Mouse (Mus musculus): ENCODE measurements around the gene Abhd15. TPM values are rescaled to one million over a fixed set of nuclear protein-coding genes. Genes with fewer than 3 reads are reported as not detected.
A peak's percentile ranks its signal among the peaks of the same experiment; 100 is the strongest.
"Not testable (repeated sequence)": the region's sequence is repeated elsewhere in the genome, so short reads cannot be mapped to it uniquely, and the experiment has no call there.

The Abhd15 gene
- polyA plus RNA-seq, 1 experiment from 2014 or later: 2.2 TPM

DNA sequence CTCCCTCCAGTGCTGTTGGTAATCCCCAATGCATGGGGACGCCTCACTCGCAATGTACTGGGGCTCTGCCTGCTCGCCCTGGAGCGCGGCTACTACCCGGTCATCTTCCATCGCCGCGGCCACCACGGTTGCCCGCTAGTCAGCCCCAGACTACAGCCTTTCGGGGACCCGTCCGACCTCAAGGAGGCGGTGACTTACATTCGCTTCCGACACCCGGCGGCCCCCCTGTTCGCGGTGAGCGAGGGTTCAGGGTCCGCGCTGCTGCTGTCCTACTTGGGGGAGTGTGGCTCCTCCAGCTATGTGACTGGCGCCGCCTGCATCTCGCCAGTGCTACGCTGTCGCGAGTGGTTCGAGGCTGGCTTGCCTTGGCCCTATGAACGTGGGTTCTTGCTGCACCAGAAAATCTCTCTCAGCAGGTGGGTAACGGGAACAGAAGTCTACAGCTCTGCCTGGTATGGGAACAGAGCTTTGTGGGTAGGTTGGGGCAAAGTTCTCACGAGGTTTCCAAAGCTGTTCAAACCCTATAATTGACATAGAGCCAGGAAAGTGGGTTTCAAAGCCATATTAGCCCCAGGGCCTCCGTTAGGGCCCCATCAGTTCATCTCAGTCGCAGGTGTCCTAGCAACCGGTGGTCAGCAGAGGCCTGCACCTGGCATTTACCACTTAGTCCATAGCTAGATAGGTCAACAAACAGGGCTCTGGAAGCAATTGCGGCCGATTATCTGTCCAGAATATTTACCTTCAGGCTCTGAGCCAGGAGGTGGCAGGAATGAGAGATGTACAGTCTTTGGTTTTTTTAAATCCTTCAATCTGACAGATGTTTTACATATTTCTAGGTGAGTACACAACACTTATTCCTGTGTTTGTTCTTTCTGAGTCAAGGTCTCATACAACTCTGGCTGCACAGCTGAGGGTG lies 974 bp downstream of the Abhd15 start, which contains the start of gene Trp53i13:
TSS of gene Trp53i13 (minus strand) at position 344 of the 916 bp plus-strand sequence.
- Histone ChIP-seq H3K9ac (peak within 1 kb of the TSS; percentile 69), H3K4me3 (peak within 1 kb of the TSS; percentile 67), H3K36me3 (no peaks in the 10 kb centered on the region), H3K27me3 (peaks cover 45% of the 10 kb centered on the region), H3K4me2 (peak within 1 kb of the TSS; percentile 98), H3K9me3 (no peaks in the 10 kb centered on the region), H3K27ac (no peak within 1 kb of the TSS), H3K4me1 (peaks cover 55% of the 10 kb centered on the region)
- WGBS: 5% methylated on average over 39 of the region's 39 CpGs
- no peak for ATAC-seq (ENCODE audit: insufficient number of reproducible peaks, insufficient read depth, low FRiP score, low TSS enrichment, low read depth)

- ATAC-seq (ENCODE audit: insufficient number of reproducible peaks, insufficient read depth, low FRiP score, low TSS enrichment, low read depth): no peak
- Histone ChIP-seq H3K27ac (no peak overlapping the region), H3K4me1 (peaks cover 49% of the 10 kb centered on the region), H3K4me2 (no peak overlapping the region), H3K36me3 (no peaks in the 10 kb centered on the region), H3K4me3 (no peak overlapping the region), H3K9me3 (no peaks in the 10 kb centered on the region), H3K27me3 (peaks cover 45% of the 10 kb centered on the region), H3K9ac (no peak overlapping the region)
- 49% methylated on average over 5 of the region's 5 CpGs for WGBS
Observed at GRCm38 (mm10) chr11:77516553-77517425, 1.9 kb downstream of the Abhd15 start.

DNA sequence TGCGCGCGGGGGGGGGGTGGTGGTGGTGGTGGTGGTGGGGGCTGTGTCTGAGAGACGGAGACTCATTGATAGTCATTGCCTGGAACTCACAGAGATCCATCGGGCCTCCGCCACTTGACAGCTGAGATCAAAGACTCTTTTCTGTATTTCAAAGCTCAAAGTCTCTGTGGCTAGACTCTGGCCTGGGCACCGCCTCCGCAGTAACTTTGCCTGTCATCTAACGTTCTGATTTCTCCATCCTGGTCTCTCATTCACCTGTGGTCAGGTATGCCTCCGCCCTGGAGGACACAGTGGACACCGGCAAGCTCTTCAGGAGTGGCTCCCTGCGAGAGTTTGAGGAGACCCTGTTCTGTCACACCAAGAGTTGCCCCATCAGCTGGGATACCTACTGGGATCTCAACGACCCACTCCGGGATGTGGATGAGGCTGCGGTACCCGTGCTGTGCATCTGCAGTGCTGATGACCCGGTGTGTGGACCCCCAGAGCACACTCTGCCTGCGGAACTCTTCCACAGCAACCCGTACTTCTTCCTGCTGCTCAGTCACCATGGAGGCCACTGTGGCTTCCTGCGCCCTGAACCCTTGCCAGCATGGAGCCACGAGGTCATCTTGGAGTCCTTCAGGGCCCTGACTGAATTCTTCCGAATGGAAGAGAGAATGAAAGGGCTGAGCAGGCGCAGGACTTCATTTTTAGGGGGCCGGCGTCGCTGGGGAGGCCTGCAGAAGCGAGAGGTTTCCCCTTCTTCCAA lies 3.3 kb downstream of the Abhd15 start:
- ATAC-seq (ENCODE audit: insufficient number of reproducible peaks, insufficient read depth, low FRiP score, low TSS enrichment, low read depth): no peak
- no peak overlapping the region for H3K9ac ChIP-seq
- H3K4me3 ChIP-seq: no peak overlapping the region
- H3K36me3 ChIP-seq: no peaks in the 10 kb centered on the region
- no peaks in the 10 kb centered on the region for H3K9me3 ChIP-seq
- 79% methylated on average over 27 of the region's 27 CpGs for WGBS
- H3K27me3 ChIP-seq: peaks cover 45% of the 10 kb centered on the region
- peaks cover 44% of the 10 kb centered on the region for H3K4me1 ChIP-seq
- no peak overlapping the region for H3K4me2 ChIP-seq
- no peak overlapping the region for H3K27ac ChIP-seq

- H3K9me3 ChIP-seq: no peaks in the 10 kb centered on the region
- 74% methylated on average over 5 of the region's 5 CpGs for WGBS
- no peak within 1 kb of the TSS for H3K4me2 ChIP-seq
- H3K4me1 ChIP-seq: peaks cover 38% of the 10 kb centered on the region
- ATAC-seq (ENCODE audit: insufficient number of reproducible peaks, insufficient read depth, low FRiP score, low TSS enrichment, low read depth): no peak
- H3K36me3 ChIP-seq: no peaks in the 10 kb centered on the region
- H3K9ac ChIP-seq: no peak within 1 kb of the TSS
- peaks cover 44% of the 10 kb centered on the region for H3K27me3 ChIP-seq
- H3K27ac ChIP-seq: peak within 1 kb of the TSS; percentile 58
- H3K4me3 ChIP-seq: no peak within 1 kb of the TSS
Observed at GRCm38 (mm10) chr11:77519043-77519442, 4.1 kb downstream of the Abhd15 start, which contains the start of gene Gm10392. Gene Gm10392, minus strand, starts transcription at chr11:77519198.

- Histone ChIP-seq H3K4me3 (no peak overlapping the region), H3K36me3 (no peaks in the 10 kb centered on the region), H3K9me3 (no peaks in the 10 kb centered on the region), H3K4me1 (peaks cover 20% of the 10 kb centered on the region), H3K27me3 (peaks cover 26% of the 10 kb centered on the region), H3K27ac (no peak overlapping the region), H3K4me2 (no peak overlapping the region; the same call in 1 of the 2 replicates), H3K9ac (no peak overlapping the region)
- 40% methylated on average over 5 of the region's 5 CpGs for WGBS
- ATAC-seq (ENCODE audit: insufficient number of reproducible peaks, insufficient read depth, low FRiP score, low TSS enrichment, low read depth): no peak
Observed at GRCm38 (mm10) chr11:77520601-77521529, 5.9 kb downstream of the Abhd15 start.

GRCm38 (mm10) chr11:77525804-77526486 lies 11.0 kb downstream of the Abhd15 start:
- Histone ChIP-seq H3K36me3 (no peaks in the 10 kb centered on the region), H3K4me3 (no peak overlapping the region), H3K27ac (no peak overlapping the region), H3K4me2 (no peak overlapping the region), H3K9ac (no peak overlapping the region), H3K9me3 (no peaks in the 10 kb centered on the region), H3K27me3 (no peaks in the 10 kb centered on the region), H3K4me1 (no peaks in the 10 kb centered on the region)
- 76% methylated on average over 3 of the region's 3 CpGs for WGBS
- ATAC-seq (ENCODE audit: insufficient number of reproducible peaks, insufficient read depth, low FRiP score, low TSS enrichment, low read depth): no peak

- not testable (repeated sequence) for H3K9me3 ChIP-seq; H3K27ac ChIP-seq; H3K36me3 ChIP-seq; H3K27me3 ChIP-seq; H3K4me3 ChIP-seq; H3K9ac ChIP-seq; H3K4me1 ChIP-seq; ATAC-seq (ENCODE audit: insufficient number of reproducible peaks, insufficient read depth, low FRiP score, low TSS enrichment, low read depth); H3K4me2 ChIP-seq
- WGBS: 81% methylated on average over 3 of the region's 3 CpGs
Observed at GRCm38 (mm10) chr11:77528420-77528819, 13.5 kb downstream of the Abhd15 start.

DNA sequence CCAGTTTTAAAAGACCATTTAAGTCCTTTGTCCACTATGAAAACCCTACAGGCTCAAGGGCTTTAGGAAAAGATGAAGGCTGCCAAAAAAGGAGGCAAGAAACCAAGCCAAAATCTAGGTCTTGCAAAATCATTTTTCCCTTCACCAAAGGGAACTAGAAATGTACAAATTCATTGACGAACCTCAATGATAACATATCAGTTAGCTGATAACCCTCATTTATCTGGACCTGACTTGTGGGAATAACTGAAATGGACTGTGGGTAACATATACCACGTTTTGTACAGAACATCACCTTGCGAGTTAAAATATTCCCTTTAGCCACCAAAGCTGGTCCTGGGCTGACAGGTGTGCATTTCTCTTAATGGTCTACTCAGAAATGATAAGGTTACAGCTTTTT lies 14.7 kb downstream of the Abhd15 start:
- ATAC-seq (ENCODE audit: insufficient number of reproducible peaks, insufficient read depth, low FRiP score, low TSS enrichment, low read depth): no peak
- 83% methylated on average over 3 of the region's 3 CpGs for WGBS
- H3K27ac ChIP-seq: no peak overlapping the region
- no peaks in the 10 kb centered on the region for H3K4me1 ChIP-seq
- no peaks in the 10 kb centered on the region for H3K9me3 ChIP-seq
- no peak overlapping the region for H3K9ac ChIP-seq
- H3K27me3 ChIP-seq: no peaks in the 10 kb centered on the region
- no peak overlapping the region for H3K4me2 ChIP-seq
- H3K4me3 ChIP-seq: no peak overlapping the region
- peaks cover 8% of the 10 kb centered on the region for H3K36me3 ChIP-seq

DNA sequence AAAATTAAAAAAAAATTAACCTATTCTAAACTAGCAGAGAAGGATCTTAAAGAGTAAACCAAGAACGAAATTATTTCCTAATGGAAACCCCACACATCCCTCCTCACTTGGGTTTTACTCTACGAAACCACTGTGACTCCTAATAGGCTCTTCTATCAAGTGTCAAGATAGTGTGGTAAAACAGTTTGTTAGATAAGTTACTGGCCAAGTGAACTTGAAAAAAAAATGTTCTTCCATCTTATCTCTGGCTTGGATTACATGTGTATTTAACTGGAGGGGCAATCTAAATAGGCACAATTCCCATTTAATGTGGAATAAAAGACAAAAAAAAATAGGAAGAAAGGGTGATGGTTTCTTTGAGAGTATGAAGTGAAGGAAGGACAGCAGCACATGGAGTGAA lies 15.9 kb downstream of the Abhd15 start:
- ATAC-seq (ENCODE audit: insufficient number of reproducible peaks, insufficient read depth, low FRiP score, low TSS enrichment, low read depth): no peak
- no peak overlapping the region for H3K4me2 ChIP-seq

DNA sequence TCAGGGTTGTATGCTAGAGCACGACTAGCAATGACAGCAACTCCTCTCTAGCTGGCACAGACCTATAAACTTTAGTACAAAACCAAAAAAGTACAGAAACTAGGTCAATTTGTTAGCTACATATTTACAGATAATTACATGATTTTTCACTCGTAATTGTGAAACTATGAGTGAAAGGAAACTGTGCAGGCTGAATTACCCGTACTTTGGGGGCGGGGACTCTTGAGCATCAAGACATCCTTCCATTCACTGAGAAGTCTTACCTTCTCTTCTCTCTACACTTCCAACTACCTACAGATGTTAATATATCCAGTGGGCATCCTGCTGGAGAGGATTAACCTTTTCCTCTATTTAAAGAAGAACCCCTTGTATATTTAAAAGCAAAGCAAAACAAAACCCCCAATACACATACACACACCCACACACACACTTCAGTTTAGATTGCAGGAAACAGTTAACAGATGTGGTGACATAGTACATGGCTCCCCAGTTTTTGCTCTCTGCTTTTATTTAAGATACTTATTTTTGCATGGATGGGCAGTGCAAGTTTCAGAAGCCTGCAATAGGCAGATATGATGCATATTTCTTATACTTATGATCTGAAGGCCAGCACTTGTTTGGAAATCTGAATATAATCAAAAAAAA lies 17.4 kb downstream of the Abhd15 start:
- H3K4me2 ChIP-seq: no peak overlapping the region
- H3K27ac ChIP-seq: no peak overlapping the region
- no peak overlapping the region for H3K9ac ChIP-seq
- H3K36me3 ChIP-seq: peaks cover 27% of the 10 kb centered on the region
- H3K9me3 ChIP-seq: no peaks in the 10 kb centered on the region
- WGBS: 84% methylated on average over 4 of the region's 4 CpGs
- ATAC-seq (ENCODE audit: insufficient number of reproducible peaks, insufficient read depth, low FRiP score, low TSS enrichment, low read depth): no peak
- H3K4me3 ChIP-seq: no peak overlapping the region
- no peaks in the 10 kb centered on the region for H3K27me3 ChIP-seq
- no peaks in the 10 kb centered on the region for H3K4me1 ChIP-seq

More for the DNA sequence above, 15.9 kb downstream of the Abhd15 start:
- Histone ChIP-seq H3K27me3 (no peaks in the 10 kb centered on the region), H3K4me1 (no peaks in the 10 kb centered on the region), H3K36me3 (peaks cover 13% of the 10 kb centered on the region), H3K4me3 (no peak overlapping the region), H3K9ac (no peak overlapping the region), H3K27ac (no peak overlapping the region), H3K9me3 (no peaks in the 10 kb centered on the region)
- WGBS: 95% methylated on average over 2 of the region's 2 CpGs

All from embryonic facial prominence, embryonic 13.5 days (tissue).